Mouse (Mus musculus): ENCODE data around the gene Chmp4b.

Chmp4b gene

GRCm38 (mm10) chr2:154680941-154681340, 29.4 kb downstream of the Chmp4b start:
- DNase-seq (ENCODE audit: low read depth, low spot score) = no peak

- DNase-seq (ENCODE audit: low read depth, low spot score) = no peak
Measured at GRCm38 (mm10) chr2:154682712-154683111, 31.2 kb downstream of the Chmp4b start.

GRCm38 (mm10) chr2:154684901-154685470, 33.5 kb downstream of the Chmp4b start:
- DNase-seq (ENCODE audit: low read depth, low spot score) = no peak

- no peak for DNase-seq (ENCODE audit: low read depth, low spot score)
Measured at GRCm38 (mm10) chr2:154685772-154686171, 34.3 kb downstream of the Chmp4b start.

- no peak for DNase-seq (ENCODE audit: low read depth, low spot score)
Measured at GRCm38 (mm10) chr2:154686819-154687218, 35.3 kb downstream of the Chmp4b start.

- no peak for DNase-seq (ENCODE audit: low read depth, low spot score)
Measured at GRCm38 (mm10) chr2:154689391-154689790, 37.9 kb downstream of the Chmp4b start.

GRCm38 (mm10) chr2:154690959-154691358, 39.5 kb downstream of the Chmp4b start:
- DNase-seq (ENCODE audit: low read depth, low spot score) = no peak

GRCm38 (mm10) chr2:154693186-154693940, 41.9 kb downstream of the Chmp4b start:
- no peak for DNase-seq (ENCODE audit: low read depth, low spot score)

- no peak for DNase-seq (ENCODE audit: low read depth, low spot score)
Measured at GRCm38 (mm10) chr2:154693941-154694256, 42.4 kb downstream of the Chmp4b start.

GRCm38 (mm10) chr2:154695690-154696089, 44.2 kb downstream of the Chmp4b start:
- DNase-seq (ENCODE audit: low read depth, low spot score) = no peak

- DNase-seq (ENCODE audit: low read depth, low spot score) = no peak
Measured at GRCm38 (mm10) chr2:154696660-154697059, 45.2 kb downstream of the Chmp4b start.

GRCm38 (mm10) chr2:154699360-154699759, 47.9 kb downstream of the Chmp4b start:
- no peak for DNase-seq (ENCODE audit: low read depth, low spot score)

GRCm38 (mm10) chr2:154700177-154700576, 48.7 kb downstream of the Chmp4b start:
- no peak for DNase-seq (ENCODE audit: low read depth, low spot score)

- peak; percentile 72 for DNase-seq (ENCODE audit: low read depth, low spot score)
Measured at GRCm38 (mm10) chr2:154702637-154703315, 51.3 kb downstream of the Chmp4b start.

- DNase-seq (ENCODE audit: low read depth, low spot score) = no peak
Measured at GRCm38 (mm10) chr2:154706526-154707280, 55.2 kb downstream of the Chmp4b start.

- no peak for DNase-seq (ENCODE audit: low read depth, low spot score)
Measured at GRCm38 (mm10) chr2:154707284-154707683, 55.8 kb downstream of the Chmp4b start.

- DNase-seq (ENCODE audit: low read depth, low spot score) = no peak
Measured at GRCm38 (mm10) chr2:154707830-154708385, 56.4 kb downstream of the Chmp4b start.

GRCm38 (mm10) chr2:154711701-154712100, 60.2 kb downstream of the Chmp4b start:
- DNase-seq (ENCODE audit: low read depth, low spot score) = no peak

GRCm38 (mm10) chr2:154712271-154712677, 60.8 kb downstream of the Chmp4b start:
- peak; percentile 65 for DNase-seq (ENCODE audit: low read depth, low spot score)

GRCm38 (mm10) chr2:154713083-154713482, 61.6 kb downstream of the Chmp4b start:
- DNase-seq (ENCODE audit: low read depth, low spot score) = peak; percentile 65

- peak; percentile 65 for DNase-seq (ENCODE audit: low read depth, low spot score)
Measured at GRCm38 (mm10) chr2:154713964-154714363, 62.5 kb downstream of the Chmp4b start.

- no peak for DNase-seq (ENCODE audit: low read depth, low spot score)
Measured at GRCm38 (mm10) chr2:154716586-154716985, 65.1 kb downstream of the Chmp4b start.
